Mouse (Mus musculus): ENCODE results near the gene Aldh3b1. TPM values are rescaled to one million over a fixed set of nuclear protein-coding genes. Genes with fewer than 3 reads are reported as not detected.

Aldh3b1 gene
- polyA plus RNA-seq, 1 experiment = 47.1 TPM

- no peak overlapping the region for H3K4me3 ChIP-seq (replicated peaks; ENCODE audit: control insufficient read depth, low read depth, low read length)
- H3K4me1 ChIP-seq (ENCODE audit: control insufficient read depth, insufficient read depth, low read length) = peaks cover 2% of the 10 kb centered on the region
- H3K27ac ChIP-seq (ENCODE audit: control insufficient read depth, insufficient read depth, low read depth, low read length, poor library complexity) = no peak overlapping the region
- WGBS = 85% methylated on average over 25 of the region's 25 CpGs
- TF ChIP-seq CTCF (IDR thresholded peaks at IDR 0.05; ENCODE audit: control insufficient read depth, insufficient read depth, low read length) = no peak
- no peak for TF ChIP-seq POLR2A (IDR thresholded peaks at IDR 0.05; ENCODE audit: borderline replicate concordance, control insufficient read depth, low read depth, low read length)
These were observed 25.8 kb downstream of the Aldh3b1 start for GRCm38 (mm10) chr19:3903648-3904362.

- 37% methylated on average over 12 of the region's 12 CpGs for WGBS
- no peak overlapping the region for H3K27ac ChIP-seq (ENCODE audit: control insufficient read depth, insufficient read depth, low read depth, low read length, poor library complexity)
- no peak overlapping the region for H3K4me3 ChIP-seq (replicated peaks; ENCODE audit: control insufficient read depth, low read depth, low read length)
- no peak for TF ChIP-seq CTCF (IDR thresholded peaks at IDR 0.05; ENCODE audit: control insufficient read depth, insufficient read depth, low read length)
- TF ChIP-seq POLR2A (IDR thresholded peaks at IDR 0.05; ENCODE audit: borderline replicate concordance, control insufficient read depth, low read depth, low read length) = no peak
- peaks cover 3% of the 10 kb centered on the region for H3K4me1 ChIP-seq (ENCODE audit: control insufficient read depth, insufficient read depth, low read length)
These were observed 26.6 kb downstream of the Aldh3b1 start for GRCm38 (mm10) chr19:3902966-3903365.

GRCm38 (mm10) chr19:3899618-3900017, 30.0 kb downstream of the Aldh3b1 start:
- Histone ChIP-seq H3K4me3 (replicated peaks; ENCODE audit: control insufficient read depth, low read depth, low read length) (no peak overlapping the region), H3K4me1 (ENCODE audit: control insufficient read depth, insufficient read depth, low read length) (peaks cover 1% of the 10 kb centered on the region; the same call in 1 of the 2 replicates), H3K27ac (ENCODE audit: control insufficient read depth, insufficient read depth, low read depth, low read length, poor library complexity) (no peak overlapping the region)
- WGBS = 87% methylated on average over 4 of the region's 4 CpGs
- no peak for TF ChIP-seq POLR2A (IDR thresholded peaks at IDR 0.05; ENCODE audit: borderline replicate concordance, control insufficient read depth, low read depth, low read length)
- no peak for TF ChIP-seq CTCF (IDR thresholded peaks at IDR 0.05; ENCODE audit: control insufficient read depth, insufficient read depth, low read length)

DNA sequence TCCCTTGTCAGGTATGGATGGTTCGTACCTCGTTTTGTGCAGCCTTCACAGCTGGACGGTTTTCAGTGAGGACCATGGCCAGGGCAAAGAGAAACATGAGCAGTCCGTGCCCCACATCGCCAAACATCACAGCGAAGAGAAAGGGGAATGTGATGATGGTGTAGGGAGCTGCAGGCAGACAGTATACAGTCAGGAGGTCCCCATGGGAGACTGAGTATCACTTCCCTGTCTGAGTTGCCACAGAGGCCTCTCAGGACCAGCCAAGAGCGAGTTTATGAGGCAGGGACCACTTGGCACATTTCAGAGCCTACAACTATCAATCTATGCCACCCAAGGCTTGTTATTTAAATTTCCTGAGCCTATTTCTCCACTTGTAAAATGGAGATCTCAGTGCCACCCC, 30.7 kb downstream of the Aldh3b1 start:
- Histone ChIP-seq H3K4me1 (ENCODE audit: control insufficient read depth, insufficient read depth, low read length) (peaks cover 1% of the 10 kb centered on the region; the same call in 1 of the 2 replicates), H3K4me3 (replicated peaks; ENCODE audit: control insufficient read depth, low read depth, low read length) (no peak overlapping the region), H3K27ac (ENCODE audit: control insufficient read depth, insufficient read depth, low read depth, low read length, poor library complexity) (no peak overlapping the region)
- TF ChIP-seq POLR2A (IDR thresholded peaks at IDR 0.05; ENCODE audit: borderline replicate concordance, control insufficient read depth, low read depth, low read length) (no peak), CTCF (IDR thresholded peaks at IDR 0.05; ENCODE audit: control insufficient read depth, insufficient read depth, low read length) (no peak)
- WGBS = 63% methylated on average over 7 of the region's 7 CpGs

- Histone ChIP-seq H3K4me1 (ENCODE audit: control insufficient read depth, insufficient read depth, low read length) (peaks cover 1% of the 10 kb centered on the region; the same call in 1 of the 2 replicates), H3K4me3 (replicated peaks; ENCODE audit: control insufficient read depth, low read depth, low read length) (no peak overlapping the region), H3K27ac (ENCODE audit: control insufficient read depth, insufficient read depth, low read depth, low read length, poor library complexity) (no peak overlapping the region)
- 85% methylated on average over 5 of the region's 5 CpGs for WGBS
- TF ChIP-seq CTCF (IDR thresholded peaks at IDR 0.05; ENCODE audit: control insufficient read depth, insufficient read depth, low read length) (no peak), POLR2A (IDR thresholded peaks at IDR 0.05; ENCODE audit: borderline replicate concordance, control insufficient read depth, low read depth, low read length) (no peak)
These were observed 32.1 kb downstream of the Aldh3b1 start for GRCm38 (mm10) chr19:3897557-3897956.

- TF ChIP-seq CTCF (IDR thresholded peaks at IDR 0.05; ENCODE audit: control insufficient read depth, insufficient read depth, low read length) = no peak
- TF ChIP-seq POLR2A (IDR thresholded peaks at IDR 0.05; ENCODE audit: borderline replicate concordance, control insufficient read depth, low read depth, low read length) = no peak
- WGBS = 86% methylated on average over 10 of the region's 10 CpGs
- peaks cover 1% of the 10 kb centered on the region; the same call in 1 of the 2 replicates for H3K4me1 ChIP-seq (ENCODE audit: control insufficient read depth, insufficient read depth, low read length)
- no peak overlapping the region for H3K4me3 ChIP-seq (replicated peaks; ENCODE audit: control insufficient read depth, low read depth, low read length)
- no peak overlapping the region for H3K27ac ChIP-seq (ENCODE audit: control insufficient read depth, insufficient read depth, low read depth, low read length, poor library complexity)
These were observed 33.4 kb downstream of the Aldh3b1 start for GRCm38 (mm10) chr19:3896208-3896607.

GRCm38 (mm10) chr19:3895171-3895631, 34.4 kb downstream of the Aldh3b1 start:
- Histone ChIP-seq H3K27ac (ENCODE audit: control insufficient read depth, insufficient read depth, low read depth, low read length, poor library complexity) (no peak overlapping the region), H3K4me3 (replicated peaks; ENCODE audit: control insufficient read depth, low read depth, low read length) (no peak overlapping the region), H3K4me1 (ENCODE audit: control insufficient read depth, insufficient read depth, low read length) (peaks cover 1% of the 10 kb centered on the region; the same call in 1 of the 2 replicates)
- 75% methylated on average over 3 of the region's 3 CpGs for WGBS
- TF ChIP-seq POLR2A (IDR thresholded peaks at IDR 0.05; ENCODE audit: borderline replicate concordance, control insufficient read depth, low read depth, low read length) (no peak), CTCF (IDR thresholded peaks at IDR 0.05; ENCODE audit: control insufficient read depth, insufficient read depth, low read length) (no peak)

GRCm38 (mm10) chr19:3894294-3894693, 35.3 kb downstream of the Aldh3b1 start:
- 88% methylated on average over 2 of the region's 2 CpGs for WGBS
- H3K4me1 ChIP-seq (ENCODE audit: control insufficient read depth, insufficient read depth, low read length) = peaks cover 1% of the 10 kb centered on the region; the same call in 1 of the 2 replicates
- TF ChIP-seq POLR2A (IDR thresholded peaks at IDR 0.05; ENCODE audit: borderline replicate concordance, control insufficient read depth, low read depth, low read length) = no peak
- no peak for TF ChIP-seq CTCF (IDR thresholded peaks at IDR 0.05; ENCODE audit: control insufficient read depth, insufficient read depth, low read length)
- H3K4me3 ChIP-seq (replicated peaks; ENCODE audit: control insufficient read depth, low read depth, low read length) = no peak overlapping the region
- no peak overlapping the region for H3K27ac ChIP-seq (ENCODE audit: control insufficient read depth, insufficient read depth, low read depth, low read length, poor library complexity)
